Mouse (Mus musculus) E14TG2a.4 (cell line): ENCODE results near the gene Atp11a.

ENCODE experiments used
- H3K27me3 ChIP-seq: 2 replicates; pipeline ENCODE4 v1.6.1; 2014; ENCODE audit warnings: low read length, control low read depth; ENCODE audit not compliant: insufficient read depth
- H3K36me3 ChIP-seq: 2 replicates; pipeline ENCODE4 v1.6.1; 2014; ENCODE audit warnings: low read length, control low read depth; ENCODE audit not compliant: insufficient read depth
- H3K4me1 ChIP-seq: replicated peaks from 2 replicates; pipeline ENCODE4 v1.6.1; 2014; ENCODE audit warnings: low read depth, low read length, control low read depth
- H3K4me3 ChIP-seq: replicated peaks from 2 replicates; pipeline ENCODE4 v1.5.1; 2014; ENCODE audit warnings: mild to moderate bottlenecking, low read length
- H3K9me3 ChIP-seq: 2 replicates; pipeline ENCODE4 v1.6.1; 2014; ENCODE audit warnings: low read length, control low read depth
- CTCF ChIP-seq: conservative IDR thresholded peaks from 2 replicates; pipeline ENCODE4 v1.5.1; 2014; ENCODE audit warnings: low read length
- NANOG ChIP-seq: IDR thresholded peaks from 2 replicates; pipeline ENCODE4 v1.6.1; 2014; ENCODE audit warnings: borderline replicate concordance, low read length, mixed read lengths
- POU5F1 ChIP-seq: IDR thresholded peaks from 2 replicates; pipeline ENCODE4 v1.6.1; 2014; ENCODE audit warnings: low read length, borderline replicate concordance

Atp11a gene

GRCm38 (mm10) chr8:12805569-12805968, 48.8 kb downstream of the Atp11a start:
- no peaks in the 10 kb centered on the region for H3K9me3 ChIP-seq
- no peak for TF ChIP-seq NANOG
- no peak for TF ChIP-seq POU5F1
- no peak for TF ChIP-seq CTCF

DNA sequence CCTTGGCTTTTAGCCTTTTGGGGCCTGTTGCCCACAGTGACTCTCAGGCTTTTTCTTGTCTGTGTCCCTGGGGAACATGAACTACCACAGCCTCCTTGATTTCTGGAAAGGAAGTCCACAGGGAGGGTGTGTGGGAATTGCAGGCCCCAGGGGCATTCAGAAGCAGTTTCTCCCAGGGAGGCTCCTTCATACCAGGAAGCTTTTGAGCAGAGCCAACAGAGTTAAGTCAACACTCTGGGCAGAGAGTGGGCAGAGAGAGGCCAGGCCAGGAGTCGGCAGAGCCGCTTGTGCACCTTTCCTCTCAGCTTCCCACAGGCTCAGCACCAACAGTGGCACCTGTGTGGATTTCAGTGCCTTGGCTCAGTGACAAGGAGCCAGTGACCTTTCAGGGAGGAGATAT, 51.2 kb downstream of the Atp11a start:
- Histone ChIP-seq H3K4me3 (no peak overlapping the region), H3K9me3 (no peaks in the 10 kb centered on the region), H3K27me3 (no peaks in the 10 kb centered on the region), H3K36me3 (peaks cover 36% of the 10 kb centered on the region), H3K4me1 (peaks cover 7% of the 10 kb centered on the region)
- no peak for TF ChIP-seq POU5F1
- no peak for TF ChIP-seq CTCF
- no peak for TF ChIP-seq NANOG

More at GRCm38 (mm10) chr8:12805569-12805968, 48.8 kb downstream of the Atp11a start:
- H3K36me3 ChIP-seq = peaks cover 22% of the 10 kb centered on the region
- no peaks in the 10 kb centered on the region for H3K27me3 ChIP-seq
- H3K4me3 ChIP-seq = no peak overlapping the region
- H3K4me1 ChIP-seq = peaks cover 17% of the 10 kb centered on the region

DNA sequence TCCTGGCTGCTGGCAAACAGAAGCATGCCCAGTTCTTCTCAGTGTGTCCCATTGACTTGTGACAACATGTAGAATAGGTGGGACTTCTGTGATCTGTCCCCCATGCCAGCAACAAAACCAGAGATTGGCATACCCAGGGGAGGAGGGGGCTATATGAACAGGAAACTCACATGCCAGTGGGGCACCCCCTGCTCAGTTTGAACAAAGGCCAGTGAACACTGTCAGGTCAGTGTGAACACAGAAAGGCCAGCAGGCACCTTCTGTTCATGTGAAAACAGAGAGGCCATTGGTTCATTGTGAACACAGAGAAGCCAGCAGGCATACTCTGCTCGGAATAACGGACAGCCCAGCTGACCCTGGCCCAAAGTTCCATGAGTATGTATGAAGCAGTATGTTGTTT, 52.7 kb downstream of the Atp11a start:
- 0 out of 2 replicates have a peak, but pooled peaks cover 2% of the 10 kb centered on the region for H3K4me1 ChIP-seq
- H3K9me3 ChIP-seq = no peaks in the 10 kb centered on the region
- peaks cover 40% of the 10 kb centered on the region for H3K36me3 ChIP-seq
- TF ChIP-seq CTCF (no peak), POU5F1 (no peak), NANOG (no peak)
- no peak overlapping the region for H3K4me3 ChIP-seq
- H3K27me3 ChIP-seq = no peaks in the 10 kb centered on the region

DNA sequence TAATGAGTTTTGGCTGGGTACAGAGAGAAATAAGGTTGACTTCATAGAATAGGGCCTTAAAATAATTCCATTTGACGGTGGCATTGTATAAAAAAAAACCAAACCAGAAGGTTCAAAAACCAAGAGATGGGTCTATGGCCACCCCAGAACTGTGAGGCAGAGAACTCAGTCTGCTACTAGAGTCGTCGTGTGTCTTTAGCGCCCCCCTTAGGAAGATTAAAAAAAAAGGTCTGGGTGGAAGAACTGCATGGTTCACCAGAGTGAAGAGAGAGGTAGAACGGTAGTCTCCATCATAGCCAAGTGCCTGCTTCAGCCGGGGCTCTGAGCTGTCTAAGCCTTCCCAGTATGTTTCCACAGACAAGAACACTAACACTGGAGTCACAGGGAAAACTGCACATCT, 54.4 kb downstream of the Atp11a start:
- TF ChIP-seq NANOG (no peak), CTCF (peak; percentile 30; the same call in 1 of the 2 replicates), POU5F1 (no peak)

GRCm38 (mm10) chr8:12816412-12816811, 59.6 kb downstream of the Atp11a start:
- Histone ChIP-seq H3K4me1 (peaks cover 10% of the 10 kb centered on the region; the same call in 1 of the 2 replicates), H3K4me3 (no peak overlapping the region), H3K36me3 (peaks cover 61% of the 10 kb centered on the region), H3K9me3 (peaks cover 6% of the 10 kb centered on the region; the same call in 1 of the 2 replicates), H3K27me3 (no peaks in the 10 kb centered on the region)
- TF ChIP-seq POU5F1 (no peak), CTCF (no peak), NANOG (no peak)

More for the DNA sequence above, 54.4 kb downstream of the Atp11a start:
- H3K9me3 ChIP-seq = no peaks in the 10 kb centered on the region
- no peaks in the 10 kb centered on the region for H3K27me3 ChIP-seq
- H3K36me3 ChIP-seq = peaks cover 43% of the 10 kb centered on the region
- 0 out of 2 replicates have a peak, but pooled peaks cover 3% of the 10 kb centered on the region for H3K4me1 ChIP-seq
- H3K4me3 ChIP-seq = no peak overlapping the region

DNA sequence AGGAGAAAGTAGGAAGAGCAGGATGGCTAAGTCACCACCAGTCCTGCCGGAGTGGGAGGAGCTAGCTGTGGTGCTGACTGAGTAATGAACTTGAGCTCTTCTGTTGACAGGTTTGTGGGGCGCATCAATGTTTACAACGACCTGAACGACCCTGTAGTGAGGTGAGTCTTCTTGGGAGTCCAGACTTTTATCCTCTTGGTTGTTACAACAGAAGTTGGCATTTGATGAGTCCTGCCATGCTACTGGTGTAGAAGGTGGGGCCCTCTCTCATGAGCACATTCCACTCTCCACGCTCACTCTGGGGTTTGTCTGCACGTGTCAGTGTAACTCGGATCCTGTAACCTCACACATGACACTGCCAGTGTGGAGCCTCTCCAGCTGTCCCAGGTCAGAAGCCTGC, 66.1 kb downstream of the Atp11a start:
- H3K4me1 ChIP-seq = peaks cover 6% of the 10 kb centered on the region; the same call in 1 of the 2 replicates
- no peak for TF ChIP-seq POU5F1
- TF ChIP-seq NANOG = no peak
- no peak for TF ChIP-seq CTCF

DNA sequence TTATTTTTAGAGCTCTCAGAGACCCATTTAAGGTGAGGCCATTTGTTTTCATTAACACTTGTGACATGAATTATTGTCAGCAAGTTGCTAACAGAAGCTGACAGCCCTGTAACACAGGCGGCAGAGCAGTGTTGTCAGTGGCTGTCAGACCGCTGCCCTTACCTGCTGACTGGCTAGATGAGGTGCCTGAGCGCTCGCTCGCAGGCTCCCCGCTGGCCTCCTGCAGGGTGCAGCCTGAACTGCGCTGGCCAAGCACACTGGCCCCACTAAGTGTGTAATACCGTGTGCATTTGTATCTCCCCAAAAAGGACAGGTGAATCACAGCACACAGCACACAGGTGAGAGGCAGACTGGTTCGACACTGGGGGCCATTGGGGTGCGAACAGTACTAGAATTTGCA, 67.7 kb downstream of the Atp11a start:
- Histone ChIP-seq H3K4me1 (peaks cover 6% of the 10 kb centered on the region; the same call in 1 of the 2 replicates), H3K9me3 (no peaks in the 10 kb centered on the region), H3K27me3 (no peaks in the 10 kb centered on the region), H3K4me3 (no peak overlapping the region), H3K36me3 (peaks cover 96% of the 10 kb centered on the region)
- TF ChIP-seq NANOG = no peak
- TF ChIP-seq POU5F1 = no peak
- TF ChIP-seq CTCF = no peak

More for the DNA sequence above, 66.1 kb downstream of the Atp11a start:
- no peaks in the 10 kb centered on the region for H3K9me3 ChIP-seq
- H3K4me3 ChIP-seq = no peak overlapping the region
- H3K27me3 ChIP-seq = no peaks in the 10 kb centered on the region
- peaks cover 91% of the 10 kb centered on the region for H3K36me3 ChIP-seq

DNA sequence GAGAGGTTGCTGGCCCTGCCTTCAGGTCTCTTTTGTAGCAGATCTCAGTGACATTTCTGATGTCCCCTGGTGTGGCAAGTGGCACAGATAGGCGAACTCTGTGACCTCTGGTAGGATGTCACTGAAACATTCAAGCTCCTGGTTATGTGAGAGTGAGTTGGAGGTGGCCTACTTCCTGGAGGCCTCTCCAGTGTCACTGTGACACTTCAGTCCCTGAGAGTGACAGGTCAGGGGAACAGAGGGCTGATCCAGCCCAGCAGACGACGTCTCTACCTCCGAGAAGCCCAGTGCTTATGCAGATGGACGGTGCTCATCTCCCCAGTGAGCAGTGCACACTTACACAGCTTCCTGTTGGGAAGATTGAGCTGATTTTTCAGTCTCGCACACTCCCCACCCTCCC, 68.4 kb downstream of the Atp11a start:
- H3K27me3 ChIP-seq = no peaks in the 10 kb centered on the region
- no peak overlapping the region for H3K4me3 ChIP-seq
- peaks cover 3% of the 10 kb centered on the region; the same call in 1 of the 2 replicates for H3K4me1 ChIP-seq
- H3K9me3 ChIP-seq = no peaks in the 10 kb centered on the region
- H3K36me3 ChIP-seq = peaks cover 96% of the 10 kb centered on the region
- TF ChIP-seq CTCF (no peak), POU5F1 (no peak), NANOG (no peak)
